Mouse (Mus musculus): ENCODE measurements around the gene Cgn. TPM values are rescaled to one million over a fixed set of nuclear protein-coding genes. Genes with fewer than 3 reads are reported as not detected.
A peak's percentile ranks its signal among the peaks of the same experiment; 100 is the strongest.

Gene Cgn
- total RNA-seq (2014; fragmentation: Nextera tagmentation), result 0.17 TPM in 1 of 2 replicates, not detected in the other
- not detected in 2 replicates for total RNA-seq (2017)

- ATAC-seq (replicated peaks; ENCODE audit: poor library complexity, severe bottlenecking), result peak; percentile 98
Observed at GRCm38 (mm10) chr3:94786367-94786835, at the start of gene Cgn. TSS of gene Cgn (minus strand) at chr3:94786492.

DNA sequence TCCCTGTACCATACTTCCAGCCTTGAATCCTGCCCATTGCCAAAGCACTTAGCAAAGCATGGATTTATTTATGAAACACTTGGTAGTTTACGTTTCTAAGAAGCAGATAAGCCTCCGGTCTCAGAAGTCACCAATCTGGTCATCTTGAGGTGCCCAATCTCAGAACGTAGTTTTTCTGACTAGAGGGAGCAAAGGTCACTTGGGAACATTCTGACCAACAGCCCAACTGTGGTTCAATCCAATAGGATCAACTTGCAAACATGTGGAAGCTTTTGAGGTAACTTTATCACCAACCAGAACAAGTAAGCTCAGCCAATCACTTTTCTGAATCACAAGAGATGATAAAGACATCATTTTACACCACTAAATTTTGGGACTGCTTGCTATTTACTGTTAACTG, 49.1 kb upstream of the Cgn start:
- no peak for ATAC-seq (replicated peaks; ENCODE audit: poor library complexity, severe bottlenecking)

GRCm38 (mm10) chr3:94833358-94833757, 47.1 kb upstream of the Cgn start:
- ATAC-seq (replicated peaks; ENCODE audit: poor library complexity, severe bottlenecking), result no peak

- no peak for ATAC-seq (replicated peaks; ENCODE audit: poor library complexity, severe bottlenecking)
Observed at GRCm38 (mm10) chr3:94832701-94833100, 46.4 kb upstream of the Cgn start.

- no peak for ATAC-seq (replicated peaks; ENCODE audit: poor library complexity, severe bottlenecking)
Observed at GRCm38 (mm10) chr3:94832100-94832499, 45.8 kb upstream of the Cgn start.

DNA sequence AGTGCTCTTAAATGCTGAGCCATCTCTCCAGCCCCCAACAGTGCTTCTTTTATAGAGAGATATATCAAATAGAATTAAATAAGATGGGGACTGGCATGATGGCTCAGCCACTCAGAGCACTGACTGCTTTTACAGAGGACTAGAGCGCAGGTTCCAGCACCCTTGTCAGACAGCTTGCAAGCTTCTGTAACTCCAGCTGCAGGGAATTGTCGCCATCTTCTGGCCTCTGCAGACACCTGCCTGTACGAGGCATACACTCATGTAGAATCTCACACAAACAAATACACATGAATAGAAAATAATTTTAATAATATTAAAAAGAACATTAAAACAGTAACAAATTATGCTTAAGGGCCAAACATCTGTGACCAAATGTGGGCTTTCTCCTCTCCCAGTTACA, 37.8 kb upstream of the Cgn start:
- ATAC-seq (replicated peaks; ENCODE audit: poor library complexity, severe bottlenecking), result no peak

DNA sequence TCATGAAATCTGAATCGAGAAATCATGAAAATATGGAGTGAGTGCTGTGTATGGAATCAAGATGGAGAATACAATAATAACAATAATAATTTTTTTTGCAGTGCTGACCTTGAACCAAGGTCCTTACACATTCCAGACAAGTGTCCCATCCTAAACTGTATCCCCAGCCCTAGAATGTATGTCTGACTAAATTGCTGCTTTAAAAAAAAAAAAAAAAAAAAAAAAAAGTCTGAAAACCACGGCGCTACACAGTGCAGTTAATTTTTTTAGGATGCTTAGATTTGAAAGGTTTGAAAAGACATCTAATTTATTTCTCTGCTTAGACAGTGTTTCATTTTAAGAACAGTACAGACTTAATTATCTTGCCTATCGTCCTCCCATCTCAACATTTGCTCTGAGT, 35.8 kb upstream of the Cgn start:
- no peak for ATAC-seq (replicated peaks; ENCODE audit: poor library complexity, severe bottlenecking)

- peak; percentile 85 for ATAC-seq (replicated peaks; ENCODE audit: poor library complexity, severe bottlenecking)
Observed at GRCm38 (mm10) chr3:94821008-94821638, 34.8 kb upstream of the Cgn start.

GRCm38 (mm10) chr3:94819452-94820425, 33.4 kb upstream of the Cgn start:
- ATAC-seq (replicated peaks; ENCODE audit: poor library complexity, severe bottlenecking), result no peak

DNA sequence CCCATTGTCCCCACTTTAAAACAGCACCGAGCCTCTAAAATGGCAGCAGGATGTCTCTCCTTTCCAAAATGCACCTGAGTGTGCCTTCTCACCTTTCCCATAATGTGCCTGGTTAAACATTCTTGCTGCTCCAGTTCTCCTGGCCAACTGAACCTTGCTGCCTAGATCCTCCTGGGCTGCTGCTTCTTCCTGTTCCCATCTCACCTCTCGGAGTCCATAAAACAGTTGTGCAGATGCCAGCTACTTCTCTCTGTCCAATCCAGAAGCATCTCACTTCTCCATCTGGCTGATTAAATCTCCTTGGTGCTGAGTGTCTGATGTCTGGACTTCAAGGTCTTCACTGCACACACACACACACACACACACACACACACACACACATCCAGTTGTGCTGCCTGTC, 31.4 kb upstream of the Cgn start:
- ATAC-seq (replicated peaks; ENCODE audit: poor library complexity, severe bottlenecking), result no peak

DNA sequence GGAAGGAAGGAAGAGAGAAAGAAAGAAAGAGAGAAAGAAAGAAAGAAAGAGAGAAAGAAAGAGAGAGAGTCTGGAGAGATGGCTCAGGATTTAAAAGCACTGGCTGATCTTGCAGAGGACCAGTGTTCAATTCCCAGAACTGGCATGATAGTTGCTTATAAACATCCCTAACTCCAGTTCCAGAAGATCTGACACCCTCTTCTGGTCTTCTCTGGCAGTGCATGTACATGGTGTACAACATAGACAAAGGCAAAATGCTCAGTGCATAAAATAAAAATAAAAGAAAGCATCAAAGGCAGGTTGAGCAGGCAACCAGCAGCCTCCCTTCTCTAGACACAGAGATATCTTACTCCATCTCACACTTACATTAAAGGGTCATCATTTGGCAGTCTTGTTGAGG, 29.3 kb upstream of the Cgn start:
- ATAC-seq (replicated peaks; ENCODE audit: poor library complexity, severe bottlenecking), result no peak

DNA sequence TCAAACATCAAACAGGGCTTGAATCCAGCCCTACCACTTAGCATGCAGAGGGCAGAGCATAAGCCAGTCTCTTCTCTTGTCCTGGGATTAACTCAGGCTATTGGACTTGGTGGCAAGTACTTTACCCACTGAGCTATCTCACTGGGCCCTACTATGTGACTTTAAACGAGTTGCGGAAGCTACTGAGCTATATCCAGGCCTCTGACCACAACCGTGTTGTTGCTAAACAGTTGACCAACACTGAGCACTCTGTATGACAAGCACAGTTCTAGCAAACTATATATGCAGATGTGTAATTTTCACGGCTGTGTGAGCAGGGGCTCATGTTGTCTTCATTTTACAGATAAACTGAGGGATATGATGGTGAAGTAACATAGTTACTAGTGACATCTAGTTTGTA, 28.4 kb upstream of the Cgn start:
- peak; percentile 59 for ATAC-seq (replicated peaks; ENCODE audit: poor library complexity, severe bottlenecking)

DNA sequence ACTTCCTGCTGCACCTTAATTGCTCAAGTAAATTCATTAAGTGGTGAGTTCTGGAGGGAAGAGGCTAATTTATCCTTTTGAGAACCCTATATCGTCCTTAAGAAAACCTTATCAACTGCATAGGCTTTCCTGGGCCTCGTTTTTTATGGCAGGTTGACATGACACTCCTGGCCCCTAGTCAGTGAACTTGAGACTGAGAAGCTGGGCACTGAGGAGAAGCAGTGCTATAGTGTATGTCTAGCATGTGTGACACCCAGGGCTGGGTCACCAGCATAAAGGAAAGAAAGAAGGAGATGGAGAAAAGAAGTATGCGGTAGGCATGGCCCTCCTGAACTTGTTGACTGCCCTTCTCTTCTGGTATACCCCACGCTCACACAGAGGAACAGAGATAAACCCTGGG, 27.8 kb upstream of the Cgn start:
- peak; percentile 17; the same call in 1 of the 2 replicates for ATAC-seq (replicated peaks; ENCODE audit: poor library complexity, severe bottlenecking)

GRCm38 (mm10) chr3:94813651-94814050, 27.4 kb upstream of the Cgn start:
- ATAC-seq (replicated peaks; ENCODE audit: poor library complexity, severe bottlenecking), result no peak

DNA sequence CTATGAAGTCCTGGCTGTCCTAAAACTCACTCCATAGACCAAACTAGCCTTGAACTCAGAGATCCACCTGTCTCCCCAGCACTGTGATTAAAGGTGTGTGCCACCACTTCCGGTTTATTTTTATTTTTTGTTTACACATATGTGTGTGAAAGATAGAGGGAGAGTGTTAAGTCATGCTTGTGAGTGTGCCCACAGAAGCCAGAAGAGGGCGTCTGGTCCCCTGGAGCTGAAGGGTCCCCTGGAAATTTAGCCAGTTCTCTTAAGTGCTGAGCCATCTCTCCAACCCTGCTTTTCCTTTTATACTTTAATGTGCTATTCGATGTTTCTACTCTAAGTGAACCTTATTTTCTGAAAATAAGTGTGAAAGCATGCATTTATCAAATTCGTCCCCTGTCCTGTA, 25.3 kb upstream of the Cgn start:
- 0 out of 2 replicates have a peak, but pooled peaks have one; percentile 34 for ATAC-seq (replicated peaks; ENCODE audit: poor library complexity, severe bottlenecking)

DNA sequence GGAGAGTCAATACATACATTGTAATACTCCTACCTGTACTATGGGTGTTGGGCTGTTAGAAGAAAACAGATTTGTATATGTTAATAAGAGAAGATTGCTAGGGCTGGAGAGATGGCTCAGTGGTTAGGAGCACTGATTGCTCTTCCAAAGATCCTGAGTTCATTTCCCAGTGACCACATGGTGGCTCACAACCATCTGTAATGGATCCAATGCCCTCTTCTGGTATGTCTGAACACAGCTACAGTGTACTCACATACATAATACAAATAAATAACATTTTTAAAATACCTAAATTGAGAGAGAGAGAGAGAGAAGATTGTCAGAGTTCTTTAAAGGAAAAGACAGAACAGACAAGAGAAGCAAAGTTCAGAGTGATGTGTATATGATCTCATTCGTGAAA, 22.0 kb upstream of the Cgn start:
- no peak for ATAC-seq (replicated peaks; ENCODE audit: poor library complexity, severe bottlenecking)

- no peak for ATAC-seq (replicated peaks; ENCODE audit: poor library complexity, severe bottlenecking)
Observed at GRCm38 (mm10) chr3:94804976-94805375, 18.7 kb upstream of the Cgn start.

- no peak for ATAC-seq (replicated peaks; ENCODE audit: poor library complexity, severe bottlenecking)
Observed at GRCm38 (mm10) chr3:94804146-94804545, 17.9 kb upstream of the Cgn start.

GRCm38 (mm10) chr3:94796181-94796580, 9.9 kb upstream of the Cgn start:
- ATAC-seq (replicated peaks; ENCODE audit: poor library complexity, severe bottlenecking), result no peak

GRCm38 (mm10) chr3:94795596-94796140, 9.4 kb upstream of the Cgn start:
- no peak for ATAC-seq (replicated peaks; ENCODE audit: poor library complexity, severe bottlenecking)

DNA sequence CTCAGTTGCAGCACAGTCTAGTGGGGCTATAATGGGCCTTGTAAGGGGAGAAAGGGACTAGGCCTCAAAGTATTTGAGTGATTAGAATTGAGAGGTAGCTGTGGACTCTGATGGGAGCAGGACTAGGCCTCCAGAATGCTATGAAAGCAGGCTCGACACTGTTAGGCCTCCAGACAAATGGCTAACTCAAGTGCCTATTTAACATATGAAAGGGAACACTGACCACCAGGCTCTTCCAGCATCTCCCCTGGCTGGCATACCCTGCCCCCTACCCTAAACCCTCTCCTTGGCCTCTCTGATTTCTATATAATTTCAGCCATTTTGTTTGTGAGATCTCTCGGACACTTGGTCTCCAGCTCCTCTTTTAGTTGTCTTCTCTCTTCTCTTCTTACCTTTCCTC, 8.1 kb upstream of the Cgn start:
- no peak for ATAC-seq (replicated peaks; ENCODE audit: poor library complexity, severe bottlenecking)
